Mouse (Mus musculus): ENCODE measurements around the gene Nedd9. TPM values are rescaled to one million over a fixed set of nuclear protein-coding genes. Genes with fewer than 3 reads are reported as not detected.
"Not testable (repeated sequence)": the region's sequence is repeated elsewhere in the genome, so short reads cannot be mapped to it uniquely, and the experiment has no call there.

Gene Nedd9
- total RNA-seq, 2 experiments from 2014 or later = 21.3 to 28.0 TPM

DNA sequence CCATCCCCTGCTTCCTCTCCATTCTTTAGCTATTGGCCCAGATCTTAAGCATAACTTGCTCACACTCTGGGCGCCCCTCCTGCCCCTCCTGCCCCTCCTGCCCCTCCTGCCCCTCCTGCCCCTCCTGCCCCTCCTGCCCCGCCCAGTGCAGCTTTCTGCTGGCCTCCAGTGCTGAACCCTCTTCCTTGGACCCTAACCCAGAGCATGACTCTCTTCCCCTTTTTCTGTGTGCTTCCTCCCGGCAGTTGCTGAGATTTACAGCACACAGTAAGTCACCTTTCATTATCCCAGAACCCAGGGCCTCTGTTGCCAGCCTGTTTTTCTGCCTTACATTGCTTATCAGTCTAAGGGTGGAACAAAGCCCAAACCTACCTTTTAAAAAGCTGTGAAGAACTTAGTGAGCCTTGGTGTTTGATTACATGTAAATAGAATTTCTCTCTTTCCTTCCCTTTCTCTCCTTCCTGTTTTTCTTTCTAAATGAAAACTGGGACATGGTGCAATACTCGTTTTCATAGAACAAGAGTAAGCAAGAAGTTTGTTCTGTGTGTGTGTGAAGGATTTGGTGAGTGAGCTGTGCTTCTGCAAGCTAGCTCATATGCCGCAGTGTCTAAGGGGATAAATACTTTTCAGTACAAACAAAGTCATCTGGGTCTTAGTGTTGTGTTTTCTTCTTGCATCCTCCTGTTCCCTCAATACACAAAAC, 223.7 kb downstream of the Nedd9 start:
- DNase-seq = no peak
- intact Hi-C loops (cut with DNase I) = no loop called here

- intact Hi-C loops (cut with DNase I); DNase-seq: not testable (repeated sequence)
Observed at GRCm38 (mm10) chr13:41261617-41262016, 225.5 kb downstream of the Nedd9 start.

Other genes with a start within 250 kb of the Nedd9 start
- gene Smim13, start 237.5 kb downstream of the Nedd9 start, total RNA-seq (2021) = 10 to 100 TPM; 23.6 to 25.0 TPM
- gene Gm17364, start 213.4 kb downstream of the Nedd9 start, total RNA-seq (2021) = not detected
- gene Tmem170b, start 118.5 kb upstream of the Nedd9 start, total RNA-seq (2021) = 10 to 100 TPM; 21.7 to 24.2 TPM

Measured in heart, postnatal 36 days (tissue).